Mouse (Mus musculus): ENCODE measurements at regions not wholly inside any gene's neighbourhood (a gene's known extent, or its start where the extent isn't known, plus 50 kb on each side); places are given as distances from the start of the nearest gene placed in this dataset.

- 96% methylated on average over 4 of the region's 4 CpGs for WGBS
- no peaks in the 10 kb centered on the region for H3K36me3 ChIP-seq (ENCODE audit: control insufficient read depth, insufficient read depth, low read length)
- H3K9me3 ChIP-seq (replicated peaks; ENCODE audit: control insufficient read depth, low read length, poor library complexity, severe bottlenecking): no peaks in the 10 kb centered on the region
- no peak overlapping the region for H3K27ac ChIP-seq (ENCODE audit: low read length)
- no peak for ATAC-seq
- no peak overlapping the region for H3K4me3 ChIP-seq (ENCODE audit: low read depth, low read length)
- H3K9ac ChIP-seq (ENCODE audit: low read depth, low read length): no peak overlapping the region
- H3K4me1 ChIP-seq (ENCODE audit: control insufficient read depth, insufficient read depth, low read length): no peaks in the 10 kb centered on the region
- H3K4me2 ChIP-seq (ENCODE audit: low read length): no peak overlapping the region
- no peaks in the 10 kb centered on the region for H3K27me3 ChIP-seq (ENCODE audit: control insufficient read depth, insufficient read depth, low read depth, low read length)
Observed at GRCm38 (mm10) chr5:64534371-64534770, 268.8 kb upstream of the Klf3 start.

- Histone ChIP-seq H3K9ac (ENCODE audit: low read depth, low read length) (no peak overlapping the region), H3K4me3 (ENCODE audit: low read depth, low read length) (no peak overlapping the region), H3K9me3 (replicated peaks; ENCODE audit: control insufficient read depth, low read length, poor library complexity, severe bottlenecking) (no peaks in the 10 kb centered on the region), H3K27ac (ENCODE audit: low read length) (no peak overlapping the region), H3K27me3 (ENCODE audit: control insufficient read depth, insufficient read depth, low read depth, low read length) (no peaks in the 10 kb centered on the region), H3K4me1 (ENCODE audit: control insufficient read depth, insufficient read depth, low read length) (no peaks in the 10 kb centered on the region), H3K4me2 (ENCODE audit: low read length) (no peak overlapping the region), H3K36me3 (ENCODE audit: control insufficient read depth, insufficient read depth, low read length) (no peaks in the 10 kb centered on the region)
- ATAC-seq: no peak
- WGBS: 96% methylated on average over 6 of the region's 6 CpGs
Observed at GRCm38 (mm10) chr5:64534947-64535346, 268.2 kb upstream of the Klf3 start.

GRCm38 (mm10) chr5:64535546-64535945 lies 267.6 kb upstream of the Klf3 start:
- no peaks in the 10 kb centered on the region for H3K36me3 ChIP-seq (ENCODE audit: control insufficient read depth, insufficient read depth, low read length)
- no peak overlapping the region for H3K9ac ChIP-seq (ENCODE audit: low read depth, low read length)
- WGBS: 92% methylated on average over 4 of the region's 4 CpGs
- no peak overlapping the region for H3K27ac ChIP-seq (ENCODE audit: low read length)
- no peak for ATAC-seq
- H3K4me2 ChIP-seq (ENCODE audit: low read length): no peak overlapping the region
- no peaks in the 10 kb centered on the region for H3K9me3 ChIP-seq (replicated peaks; ENCODE audit: control insufficient read depth, low read length, poor library complexity, severe bottlenecking)
- H3K4me3 ChIP-seq (ENCODE audit: low read depth, low read length): no peak overlapping the region
- no peaks in the 10 kb centered on the region for H3K27me3 ChIP-seq (ENCODE audit: control insufficient read depth, insufficient read depth, low read depth, low read length)
- H3K4me1 ChIP-seq (ENCODE audit: control insufficient read depth, insufficient read depth, low read length): no peaks in the 10 kb centered on the region

GRCm38 (mm10) chr5:64536393-64537112 lies 266.6 kb upstream of the Klf3 start:
- Histone ChIP-seq H3K36me3 (ENCODE audit: control insufficient read depth, insufficient read depth, low read length) (no peaks in the 10 kb centered on the region), H3K4me1 (ENCODE audit: control insufficient read depth, insufficient read depth, low read length) (no peaks in the 10 kb centered on the region), H3K27me3 (ENCODE audit: control insufficient read depth, insufficient read depth, low read depth, low read length) (no peaks in the 10 kb centered on the region), H3K9me3 (replicated peaks; ENCODE audit: control insufficient read depth, low read length, poor library complexity, severe bottlenecking) (no peaks in the 10 kb centered on the region), H3K27ac (ENCODE audit: low read length) (no peak overlapping the region), H3K9ac (ENCODE audit: low read depth, low read length) (no peak overlapping the region), H3K4me3 (ENCODE audit: low read depth, low read length) (no peak overlapping the region), H3K4me2 (ENCODE audit: low read length) (no peak overlapping the region)
- WGBS: 86% methylated on average over 20 of the region's 20 CpGs
- no peak for ATAC-seq

GRCm38 (mm10) chr5:64537113-64537780 lies 265.9 kb upstream of the Klf3 start:
- Histone ChIP-seq H3K36me3 (ENCODE audit: control insufficient read depth, insufficient read depth, low read length) (no peaks in the 10 kb centered on the region), H3K27ac (ENCODE audit: low read length) (no peak overlapping the region), H3K4me1 (ENCODE audit: control insufficient read depth, insufficient read depth, low read length) (no peaks in the 10 kb centered on the region), H3K9ac (ENCODE audit: low read depth, low read length) (no peak overlapping the region), H3K4me3 (ENCODE audit: low read depth, low read length) (no peak overlapping the region), H3K4me2 (ENCODE audit: low read length) (no peak overlapping the region), H3K9me3 (replicated peaks; ENCODE audit: control insufficient read depth, low read length, poor library complexity, severe bottlenecking) (no peaks in the 10 kb centered on the region), H3K27me3 (ENCODE audit: control insufficient read depth, insufficient read depth, low read depth, low read length) (no peaks in the 10 kb centered on the region)
- ATAC-seq: no peak
- 87% methylated on average over 10 of the region's 10 CpGs for WGBS

- no peaks in the 10 kb centered on the region for H3K36me3 ChIP-seq (ENCODE audit: control insufficient read depth, insufficient read depth, low read length)
- no peak overlapping the region for H3K4me3 ChIP-seq (ENCODE audit: low read depth, low read length)
- no peaks in the 10 kb centered on the region for H3K9me3 ChIP-seq (replicated peaks; ENCODE audit: control insufficient read depth, low read length, poor library complexity, severe bottlenecking)
- no peak overlapping the region for H3K27ac ChIP-seq (ENCODE audit: low read length)
- H3K27me3 ChIP-seq (ENCODE audit: control insufficient read depth, insufficient read depth, low read depth, low read length): no peaks in the 10 kb centered on the region
- H3K4me2 ChIP-seq (ENCODE audit: low read length): no peak overlapping the region
- ATAC-seq: no peak
- H3K4me1 ChIP-seq (ENCODE audit: control insufficient read depth, insufficient read depth, low read length): no peaks in the 10 kb centered on the region
- H3K9ac ChIP-seq (ENCODE audit: low read depth, low read length): no peak overlapping the region
Observed at GRCm38 (mm10) chr5:64541765-64542164, 261.4 kb upstream of the Klf3 start.

GRCm38 (mm10) chr5:64555931-64556330 lies 247.3 kb upstream of the Klf3 start:
- no peak overlapping the region for H3K9ac ChIP-seq (ENCODE audit: low read depth, low read length)
- H3K4me3 ChIP-seq (ENCODE audit: low read depth, low read length): no peak overlapping the region
- 87% methylated on average over 7 of the region's 7 CpGs for WGBS
- no peak for ATAC-seq
- H3K36me3 ChIP-seq (ENCODE audit: control insufficient read depth, insufficient read depth, low read length): no peaks in the 10 kb centered on the region
- H3K27me3 ChIP-seq (ENCODE audit: control insufficient read depth, insufficient read depth, low read depth, low read length): no peaks in the 10 kb centered on the region
- no peaks in the 10 kb centered on the region for H3K4me1 ChIP-seq (ENCODE audit: control insufficient read depth, insufficient read depth, low read length)
- H3K27ac ChIP-seq (ENCODE audit: low read length): no peak overlapping the region
- H3K9me3 ChIP-seq (replicated peaks; ENCODE audit: control insufficient read depth, low read length, poor library complexity, severe bottlenecking): no peaks in the 10 kb centered on the region
- no peak overlapping the region for H3K4me2 ChIP-seq (ENCODE audit: low read length)

- Histone ChIP-seq H3K9me3 (replicated peaks; ENCODE audit: control insufficient read depth, low read length, poor library complexity, severe bottlenecking) (no peaks in the 10 kb centered on the region), H3K4me3 (ENCODE audit: low read depth, low read length) (no peak overlapping the region), H3K4me2 (ENCODE audit: low read length) (no peak overlapping the region), H3K36me3 (ENCODE audit: control insufficient read depth, insufficient read depth, low read length) (no peaks in the 10 kb centered on the region), H3K27ac (ENCODE audit: low read length) (no peak overlapping the region), H3K4me1 (ENCODE audit: control insufficient read depth, insufficient read depth, low read length) (no peaks in the 10 kb centered on the region), H3K27me3 (ENCODE audit: control insufficient read depth, insufficient read depth, low read depth, low read length) (no peaks in the 10 kb centered on the region), H3K9ac (ENCODE audit: low read depth, low read length) (no peak overlapping the region)
- WGBS: 90% methylated on average over 13 of the region's 13 CpGs
- ATAC-seq: no peak
Observed at GRCm38 (mm10) chr5:64566451-64567390, 236.5 kb upstream of the Klf3 start.

GRCm38 (mm10) chr5:64567813-64568212 lies 235.4 kb upstream of the Klf3 start:
- H3K4me1 ChIP-seq (ENCODE audit: control insufficient read depth, insufficient read depth, low read length): no peaks in the 10 kb centered on the region
- ATAC-seq: no peak
- H3K4me2 ChIP-seq (ENCODE audit: low read length): no peak overlapping the region
- no peaks in the 10 kb centered on the region for H3K36me3 ChIP-seq (ENCODE audit: control insufficient read depth, insufficient read depth, low read length)
- no peak overlapping the region for H3K9ac ChIP-seq (ENCODE audit: low read depth, low read length)
- 88% methylated on average over 5 of the region's 5 CpGs for WGBS
- H3K4me3 ChIP-seq (ENCODE audit: low read depth, low read length): no peak overlapping the region
- no peaks in the 10 kb centered on the region for H3K27me3 ChIP-seq (ENCODE audit: control insufficient read depth, insufficient read depth, low read depth, low read length)
- H3K27ac ChIP-seq (ENCODE audit: low read length): no peak overlapping the region
- no peaks in the 10 kb centered on the region for H3K9me3 ChIP-seq (replicated peaks; ENCODE audit: control insufficient read depth, low read length, poor library complexity, severe bottlenecking)
